Mouse (Mus musculus): ENCODE data around the gene Egfl7. TPM values are rescaled to one million over a fixed set of nuclear protein-coding genes. Genes with fewer than 3 reads are reported as not detected.

Egfl7 gene
- polyA plus RNA-seq (2015; fragmentation: Nextera tagmentation; extraction: Ambion mirVana), result 50.2 and 55.8 TPM in 2 replicates

GRCm38 (mm10) chr2:26579714-26580113 lies at the start of gene Egfl7:
Egfl7 (plus strand) TSS chr2:26580014.
- no peak within 1 kb of the TSS for H3K9ac ChIP-seq
- H3K27ac ChIP-seq, result no peak within 1 kb of the TSS
- no peak within 1 kb of the TSS for H3K4me2 ChIP-seq
- no peak within 1 kb of the TSS for H3K4me3 ChIP-seq
- ATAC-seq, result no peak
- no peaks in the 10 kb centered on the region for H3K9me3 ChIP-seq (replicated peaks)
- H3K27me3 ChIP-seq, result no peaks in the 10 kb centered on the region
- H3K4me1 ChIP-seq, result peaks cover 10% of the 10 kb centered on the region; the same call in 1 of the 2 replicates
- 100% methylated on average over 1 of the region's 1 CpGs for WGBS
- no peaks in the 10 kb centered on the region for H3K36me3 ChIP-seq (ENCODE audit: poor library complexity, severe bottlenecking)

- H3K4me1 ChIP-seq, result peaks cover 52% of the 10 kb centered on the region
- no peak overlapping the region for H3K27ac ChIP-seq
Observed at GRCm38 (mm10) chr2:26531829-26532228, 48.0 kb upstream of the Egfl7 start.

GRCm38 (mm10) chr2:26533249-26533648 lies 46.6 kb upstream of the Egfl7 start:
- Histone ChIP-seq H3K4me2 (0 out of 2 replicates have a peak overlapping the region, but pooled peaks have one; percentile 2), H3K9me3 (replicated peaks) (no peaks in the 10 kb centered on the region), H3K9ac (peak overlapping the region; percentile 40), H3K4me1 (peaks cover 47% of the 10 kb centered on the region), H3K36me3 (ENCODE audit: poor library complexity, severe bottlenecking) (no peaks in the 10 kb centered on the region), H3K4me3 (no peak overlapping the region), H3K27ac (peak overlapping the region; percentile 85), H3K27me3 (no peaks in the 10 kb centered on the region)
- 0 out of 2 replicates have a peak, but pooled peaks have one; percentile 37 for ATAC-seq
- 11% methylated on average over 5 of the region's 5 CpGs for WGBS

More at GRCm38 (mm10) chr2:26531829-26532228, 48.0 kb upstream of the Egfl7 start:
- H3K4me2 ChIP-seq, result no peak overlapping the region
- no peak overlapping the region for H3K9ac ChIP-seq
- H3K9me3 ChIP-seq (replicated peaks), result no peaks in the 10 kb centered on the region
- ATAC-seq, result no peak
- 67% methylated on average over 6 of the region's 6 CpGs for WGBS
- H3K4me3 ChIP-seq, result no peak overlapping the region
- H3K27me3 ChIP-seq, result no peaks in the 10 kb centered on the region
- H3K36me3 ChIP-seq (ENCODE audit: poor library complexity, severe bottlenecking), result no peaks in the 10 kb centered on the region

- Histone ChIP-seq H3K27me3 (no peaks in the 10 kb centered on the region), H3K27ac (peak overlapping the region; percentile 85), H3K4me1 (peaks cover 47% of the 10 kb centered on the region), H3K4me2 (no peak overlapping the region), H3K4me3 (no peak overlapping the region), H3K9ac (no peak overlapping the region), H3K9me3 (replicated peaks) (no peaks in the 10 kb centered on the region), H3K36me3 (ENCODE audit: poor library complexity, severe bottlenecking) (no peaks in the 10 kb centered on the region)
- ATAC-seq, result no peak
- 71% methylated on average over 3 of the region's 3 CpGs for WGBS
Observed at GRCm38 (mm10) chr2:26534161-26534560, 45.7 kb upstream of the Egfl7 start.

- no peak overlapping the region for H3K9ac ChIP-seq
- no peak for ATAC-seq
- H3K36me3 ChIP-seq (ENCODE audit: poor library complexity, severe bottlenecking), result no peaks in the 10 kb centered on the region
- no peaks in the 10 kb centered on the region for H3K27me3 ChIP-seq
- no peak overlapping the region for H3K4me3 ChIP-seq
- 70% methylated on average over 2 of the region's 2 CpGs for WGBS
- no peaks in the 10 kb centered on the region for H3K9me3 ChIP-seq (replicated peaks)
- H3K4me2 ChIP-seq, result no peak overlapping the region
- peaks cover 47% of the 10 kb centered on the region for H3K4me1 ChIP-seq
- H3K27ac ChIP-seq, result peak overlapping the region; percentile 85; the same call in 1 of the 2 replicates
Observed at GRCm38 (mm10) chr2:26534616-26535015, 45.2 kb upstream of the Egfl7 start.

GRCm38 (mm10) chr2:26535517-26536045 lies 44.2 kb upstream of the Egfl7 start:
- peak overlapping the region; percentile 74 for H3K27ac ChIP-seq
- H3K4me2 ChIP-seq, result no peak overlapping the region
- peaks cover 52% of the 10 kb centered on the region for H3K4me1 ChIP-seq
- no peaks in the 10 kb centered on the region for H3K27me3 ChIP-seq
- no peaks in the 10 kb centered on the region for H3K9me3 ChIP-seq (replicated peaks)
- no peak overlapping the region for H3K9ac ChIP-seq
- ATAC-seq, result peak; percentile 64
- H3K36me3 ChIP-seq (ENCODE audit: poor library complexity, severe bottlenecking), result no peaks in the 10 kb centered on the region
- WGBS, result 8% methylated on average over 4 of the region's 4 CpGs
- no peak overlapping the region for H3K4me3 ChIP-seq

- Histone ChIP-seq H3K9me3 (replicated peaks) (no peaks in the 10 kb centered on the region), H3K4me3 (no peak overlapping the region), H3K36me3 (ENCODE audit: poor library complexity, severe bottlenecking) (no peaks in the 10 kb centered on the region), H3K9ac (no peak overlapping the region), H3K4me1 (peaks cover 41% of the 10 kb centered on the region), H3K27ac (no peak overlapping the region), H3K27me3 (no peaks in the 10 kb centered on the region), H3K4me2 (no peak overlapping the region)
- 73% methylated on average over 2 of the region's 2 CpGs for WGBS
- ATAC-seq, result no peak
Observed at GRCm38 (mm10) chr2:26539516-26539915, 40.3 kb upstream of the Egfl7 start.

- Histone ChIP-seq H3K27ac (peak overlapping the region; percentile 0; the same call in 1 of the 2 replicates), H3K4me2 (no peak overlapping the region), H3K9me3 (replicated peaks) (no peaks in the 10 kb centered on the region), H3K4me1 (peaks cover 29% of the 10 kb centered on the region), H3K4me3 (no peak overlapping the region), H3K9ac (peak overlapping the region; percentile 41; the same call in 1 of the 2 replicates), H3K27me3 (no peaks in the 10 kb centered on the region), H3K36me3 (ENCODE audit: poor library complexity, severe bottlenecking) (no peaks in the 10 kb centered on the region)
- WGBS, result 25% methylated on average over 7 of the region's 7 CpGs
- ATAC-seq, result 0 out of 2 replicates have a peak, but pooled peaks have one; percentile 8
Observed at GRCm38 (mm10) chr2:26540721-26541120, 39.1 kb upstream of the Egfl7 start.

- peak; percentile 68 for ATAC-seq
Observed at GRCm38 (mm10) chr2:26541258-26541910, 38.4 kb upstream of the Egfl7 start.

GRCm38 (mm10) chr2:26543155-26543554 lies 36.7 kb upstream of the Egfl7 start:
- Histone ChIP-seq H3K27ac (no peak overlapping the region), H3K4me3 (no peak overlapping the region), H3K27me3 (no peaks in the 10 kb centered on the region), H3K36me3 (ENCODE audit: poor library complexity, severe bottlenecking) (no peaks in the 10 kb centered on the region), H3K9me3 (replicated peaks) (no peaks in the 10 kb centered on the region), H3K4me2 (no peak overlapping the region), H3K9ac (no peak overlapping the region), H3K4me1 (peaks cover 29% of the 10 kb centered on the region)
- 68% methylated on average over 4 of the region's 4 CpGs for WGBS
- ATAC-seq, result no peak

More at GRCm38 (mm10) chr2:26541258-26541910, 38.4 kb upstream of the Egfl7 start:
- Histone ChIP-seq H3K4me3 (no peak overlapping the region), H3K36me3 (ENCODE audit: poor library complexity, severe bottlenecking) (no peaks in the 10 kb centered on the region), H3K4me2 (no peak overlapping the region), H3K9me3 (replicated peaks) (no peaks in the 10 kb centered on the region), H3K27me3 (no peaks in the 10 kb centered on the region), H3K9ac (no peak overlapping the region), H3K4me1 (peaks cover 23% of the 10 kb centered on the region), H3K27ac (0 out of 2 replicates have a peak overlapping the region, but pooled peaks have one; percentile 0)
- WGBS, result 39% methylated on average over 9 of the region's 9 CpGs

GRCm38 (mm10) chr2:26543768-26544167 lies 36.0 kb upstream of the Egfl7 start:
- WGBS, result 91% methylated on average over 8 of the region's 8 CpGs
- no peaks in the 10 kb centered on the region for H3K9me3 ChIP-seq (replicated peaks)
- H3K4me3 ChIP-seq, result no peak overlapping the region
- H3K9ac ChIP-seq, result no peak overlapping the region
- no peak for ATAC-seq
- no peaks in the 10 kb centered on the region for H3K27me3 ChIP-seq
- H3K36me3 ChIP-seq (ENCODE audit: poor library complexity, severe bottlenecking), result no peaks in the 10 kb centered on the region
- no peak overlapping the region for H3K27ac ChIP-seq
- no peak overlapping the region for H3K4me2 ChIP-seq
- H3K4me1 ChIP-seq, result peaks cover 29% of the 10 kb centered on the region

GRCm38 (mm10) chr2:26544265-26544664 lies 35.5 kb upstream of the Egfl7 start:
- Histone ChIP-seq H3K4me2 (no peak overlapping the region), H3K27me3 (no peaks in the 10 kb centered on the region), H3K9ac (no peak overlapping the region), H3K36me3 (ENCODE audit: poor library complexity, severe bottlenecking) (no peaks in the 10 kb centered on the region), H3K9me3 (replicated peaks) (no peaks in the 10 kb centered on the region), H3K4me3 (no peak overlapping the region), H3K4me1 (peaks cover 29% of the 10 kb centered on the region), H3K27ac (no peak overlapping the region)
- 80% methylated on average over 3 of the region's 3 CpGs for WGBS
- ATAC-seq, result no peak
